Mouse (Mus musculus): ENCODE measurements around the gene Magi2. TPM values are rescaled to one million over a fixed set of nuclear protein-coding genes. Genes with fewer than 3 reads are reported as not detected.
"Not testable (repeated sequence)": the region's sequence is repeated elsewhere in the genome, so short reads cannot be mapped to it uniquely, and the experiment has no call there.

Magi2 gene
- polyA plus RNA-seq, 1 experiment from 2014 or later = 8.4 TPM

DNA sequence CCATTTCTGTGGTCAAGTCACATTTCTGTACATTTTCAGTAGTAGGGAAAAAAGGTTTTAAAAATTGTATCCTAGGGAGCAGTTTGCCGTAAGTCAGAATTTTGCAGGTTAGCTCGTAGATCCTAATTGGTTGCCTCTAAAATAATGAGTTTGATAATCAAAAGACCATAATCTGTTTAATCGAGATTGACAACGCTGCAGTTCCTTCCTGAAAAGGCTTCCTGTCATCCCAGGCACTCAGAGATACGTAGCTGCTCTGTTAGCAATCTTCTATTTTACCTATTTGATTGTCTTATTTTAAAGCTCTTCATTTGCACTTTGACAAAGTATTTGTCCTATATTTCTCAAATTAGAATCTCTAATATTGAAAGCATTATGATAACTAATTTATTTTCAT, 1476.5 kb downstream of the Magi2 start:
- no peaks in the 10 kb centered on the region for H3K36me3 ChIP-seq (ENCODE audit: control insufficient read depth, insufficient read depth, low read length)
- WGBS = 34% methylated on average over 5 of the region's 5 CpGs
- no peaks in the 10 kb centered on the region for H3K4me1 ChIP-seq (ENCODE audit: control insufficient read depth, insufficient read depth, low read length)
- no peaks in the 10 kb centered on the region for H3K27me3 ChIP-seq (replicated peaks; ENCODE audit: control insufficient read depth, insufficient read depth, low read length)
- H3K9me3 ChIP-seq (replicated peaks; ENCODE audit: control insufficient read depth, low read length) = no peaks in the 10 kb centered on the region
- H3K4me3 ChIP-seq (ENCODE audit: low read depth, low read length) = peak overlapping the region; percentile 65
- H3K9ac ChIP-seq (ENCODE audit: low read length) = no peak overlapping the region; the same call in 1 of the 2 replicates
- DNase-seq (ENCODE audit: low spot score) (no peak), ATAC-seq (no peak)
- H3K4me2 ChIP-seq (ENCODE audit: low read length) = peak overlapping the region; percentile 82
- no peak overlapping the region for H3K27ac ChIP-seq (ENCODE audit: low read depth, low read length)

- 91% methylated on average over 13 of the region's 13 CpGs for WGBS
- ATAC-seq = no peak
Measured at GRCm38 (mm10) chr5:20703971-20704575, 1477.2 kb downstream of the Magi2 start.

DNA sequence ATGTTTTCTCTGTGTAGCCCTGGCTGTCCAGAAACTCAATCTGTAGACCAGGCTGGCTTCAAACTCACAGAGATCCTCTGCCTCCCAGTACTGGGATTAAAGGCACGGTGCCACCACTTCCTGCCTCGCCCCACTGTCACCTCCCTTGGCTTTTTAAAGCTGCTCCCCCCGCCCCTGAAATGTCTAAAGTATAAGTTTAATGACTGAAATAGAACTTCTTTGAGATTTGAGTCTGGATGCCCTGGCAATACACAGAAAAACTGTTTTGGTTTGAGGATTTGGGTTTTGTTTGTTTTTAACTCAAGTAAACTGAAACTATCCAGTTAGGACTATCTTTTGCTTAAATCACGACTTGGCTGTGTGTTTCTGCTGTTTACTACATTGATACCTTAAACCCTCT, 1478.0 kb downstream of the Magi2 start:
- H3K4me1 ChIP-seq (ENCODE audit: control insufficient read depth, insufficient read depth, low read length) = no peaks in the 10 kb centered on the region
- H3K27me3 ChIP-seq (replicated peaks; ENCODE audit: control insufficient read depth, insufficient read depth, low read length) = no peaks in the 10 kb centered on the region
- H3K27ac ChIP-seq (ENCODE audit: low read depth, low read length) = no peak overlapping the region
- no peaks in the 10 kb centered on the region for H3K9me3 ChIP-seq (replicated peaks; ENCODE audit: control insufficient read depth, low read length)
- DNase-seq (ENCODE audit: low spot score) (no peak), ATAC-seq (no peak)
- no peaks in the 10 kb centered on the region for H3K36me3 ChIP-seq (ENCODE audit: control insufficient read depth, insufficient read depth, low read length)
- H3K4me3 ChIP-seq (ENCODE audit: low read depth, low read length) = no peak overlapping the region
- WGBS = 59% methylated on average over 4 of the region's 4 CpGs
- H3K9ac ChIP-seq (ENCODE audit: low read length) = no peak overlapping the region
- no peak overlapping the region for H3K4me2 ChIP-seq (ENCODE audit: low read length)

More at GRCm38 (mm10) chr5:20703971-20704575, 1477.2 kb downstream of the Magi2 start:
- no peaks in the 10 kb centered on the region for H3K36me3 ChIP-seq (ENCODE audit: control insufficient read depth, insufficient read depth, low read length)
- H3K27ac ChIP-seq (ENCODE audit: low read depth, low read length) = no peak overlapping the region
- no peak overlapping the region for H3K4me3 ChIP-seq (ENCODE audit: low read depth, low read length)
- no peaks in the 10 kb centered on the region for H3K9me3 ChIP-seq (replicated peaks; ENCODE audit: control insufficient read depth, low read length)
- no peaks in the 10 kb centered on the region for H3K27me3 ChIP-seq (replicated peaks; ENCODE audit: control insufficient read depth, insufficient read depth, low read length)
- no peak overlapping the region for H3K4me2 ChIP-seq (ENCODE audit: low read length)
- no peak for DNase-seq (ENCODE audit: low spot score)
- H3K9ac ChIP-seq (ENCODE audit: low read length) = no peak overlapping the region
- H3K4me1 ChIP-seq (ENCODE audit: control insufficient read depth, insufficient read depth, low read length) = no peaks in the 10 kb centered on the region

DNA sequence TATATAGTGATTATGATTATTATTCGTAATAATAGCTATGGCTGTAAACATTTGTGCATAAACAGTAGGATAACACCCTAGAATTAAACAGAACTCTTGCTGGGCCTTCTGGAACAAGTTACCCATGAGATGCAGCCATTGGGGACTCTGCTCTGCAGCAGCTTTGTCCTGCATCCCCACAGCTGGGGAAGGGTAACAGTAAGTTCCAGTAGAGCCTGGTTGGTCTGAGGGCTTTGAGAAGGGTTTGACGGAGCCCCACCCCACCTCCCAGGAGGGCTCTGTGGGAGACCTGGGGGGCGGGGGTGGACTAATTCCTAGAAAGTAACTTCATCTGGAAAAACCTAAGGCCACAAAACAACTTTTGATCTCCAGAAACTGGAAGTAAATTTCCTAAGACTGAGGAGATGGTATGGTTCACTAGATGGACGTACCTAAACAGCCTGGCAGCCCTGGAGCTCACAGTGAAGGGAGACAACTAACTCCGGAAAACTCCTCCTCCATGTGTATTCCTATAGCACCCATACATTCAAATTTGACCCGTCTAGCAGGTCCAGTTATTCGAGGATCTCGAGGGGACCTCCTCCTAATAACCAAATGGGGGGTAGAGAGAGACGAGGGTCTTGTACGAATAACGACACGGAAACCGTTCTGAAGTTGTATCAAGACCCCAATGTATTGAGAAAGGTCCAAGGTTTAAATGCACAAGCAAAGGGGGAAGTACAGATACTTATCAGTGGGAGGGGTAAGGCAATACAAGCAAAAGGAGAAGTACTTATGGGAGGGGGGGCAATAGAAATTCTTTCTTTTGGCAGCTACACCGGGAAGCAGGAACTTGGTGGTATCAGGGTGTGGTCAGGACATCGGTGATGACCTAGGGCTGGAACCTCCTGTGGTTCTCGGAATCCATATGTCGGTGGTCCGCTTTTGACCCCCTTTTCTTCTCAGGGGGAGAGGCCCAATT, 1479.8 kb downstream of the Magi2 start:
- H3K9me3 ChIP-seq (replicated peaks; ENCODE audit: control insufficient read depth, low read length); H3K4me3 ChIP-seq (ENCODE audit: low read depth, low read length); H3K4me1 ChIP-seq (ENCODE audit: control insufficient read depth, insufficient read depth, low read length); H3K4me2 ChIP-seq (ENCODE audit: low read length); H3K9ac ChIP-seq (ENCODE audit: low read length); H3K36me3 ChIP-seq (ENCODE audit: control insufficient read depth, insufficient read depth, low read length); H3K27ac ChIP-seq (ENCODE audit: low read depth, low read length); DNase-seq (ENCODE audit: low spot score); H3K27me3 ChIP-seq (replicated peaks; ENCODE audit: control insufficient read depth, insufficient read depth, low read length); ATAC-seq: not testable (repeated sequence)
- WGBS = 89% methylated on average over 9 of the region's 18 CpGs

DNA sequence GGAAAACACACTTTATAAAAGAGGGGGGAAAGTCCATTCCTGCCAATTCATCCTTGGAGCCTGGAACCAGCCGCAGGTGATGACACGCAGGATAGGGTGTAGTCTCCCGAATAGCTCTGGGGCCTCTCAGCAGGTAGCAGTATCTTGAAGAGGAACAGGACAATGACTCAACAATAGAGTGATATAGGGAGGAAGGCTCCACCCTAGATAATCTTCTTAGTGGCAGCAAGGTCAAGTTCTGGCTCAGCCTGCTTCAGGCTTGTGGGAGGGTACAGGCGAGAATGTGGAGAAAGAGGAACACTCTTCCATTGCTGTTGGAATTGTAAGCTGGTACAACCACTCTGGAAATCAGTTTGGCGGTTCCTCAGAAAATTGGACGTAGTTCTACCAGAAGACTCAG, 1484.0 kb downstream of the Magi2 start:
- H3K9ac ChIP-seq (ENCODE audit: low read length); H3K4me3 ChIP-seq (ENCODE audit: low read depth, low read length); H3K4me1 ChIP-seq (ENCODE audit: control insufficient read depth, insufficient read depth, low read length); ATAC-seq; H3K36me3 ChIP-seq (ENCODE audit: control insufficient read depth, insufficient read depth, low read length); DNase-seq (ENCODE audit: low spot score); H3K9me3 ChIP-seq (replicated peaks; ENCODE audit: control insufficient read depth, low read length); H3K27ac ChIP-seq (ENCODE audit: low read depth, low read length); H3K27me3 ChIP-seq (replicated peaks; ENCODE audit: control insufficient read depth, insufficient read depth, low read length); H3K4me2 ChIP-seq (ENCODE audit: low read length): not testable (repeated sequence)
- 88% methylated on average over 6 of the region's 6 CpGs for WGBS

DNA sequence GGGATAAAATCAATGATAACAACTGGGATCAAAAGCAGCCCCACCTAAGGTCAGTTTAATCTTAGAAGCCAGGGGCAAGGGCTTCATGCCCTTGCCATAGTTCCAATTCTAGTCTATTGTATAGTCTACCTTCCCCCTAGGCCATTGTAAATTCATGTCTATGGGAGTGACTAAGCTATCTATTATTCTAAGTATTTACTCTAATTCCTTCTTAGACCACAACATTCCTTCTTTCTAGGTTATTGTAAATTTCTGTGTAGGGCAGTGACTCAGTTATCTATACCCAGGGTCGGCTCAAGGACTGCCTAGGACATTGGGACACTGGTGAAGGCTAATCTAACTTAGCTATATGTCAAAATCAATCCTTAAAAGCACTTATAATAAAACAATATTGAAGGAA, 1487.8 kb downstream of the Magi2 start:
- H3K36me3 ChIP-seq (ENCODE audit: control insufficient read depth, insufficient read depth, low read length); H3K9ac ChIP-seq (ENCODE audit: low read length): not testable (repeated sequence)
- WGBS = 93% methylated on average over 1 of the region's 1 CpGs

DNA sequence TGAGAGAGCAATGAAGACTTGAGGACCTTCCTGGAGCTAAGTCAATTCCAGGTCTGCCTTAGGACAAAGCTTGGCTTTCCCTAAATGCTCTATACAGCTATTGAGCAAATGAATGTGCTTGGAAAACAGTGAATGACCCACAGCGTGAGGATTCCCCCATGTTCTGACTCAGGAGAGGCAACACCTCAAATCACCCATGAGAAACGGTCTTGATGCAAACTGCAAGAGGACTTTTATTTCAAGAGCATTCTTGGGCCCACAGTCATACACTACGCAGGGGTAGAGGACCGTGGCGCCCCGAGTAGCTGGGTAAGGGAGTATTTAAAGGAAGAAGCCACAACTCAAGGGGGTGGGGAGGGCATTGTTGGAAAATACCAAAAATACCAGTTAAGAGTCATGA, 1489.1 kb downstream of the Magi2 start:
- not testable (repeated sequence) for H3K4me1 ChIP-seq (ENCODE audit: control insufficient read depth, insufficient read depth, low read length); H3K27me3 ChIP-seq (replicated peaks; ENCODE audit: control insufficient read depth, insufficient read depth, low read length); H3K27ac ChIP-seq (ENCODE audit: low read depth, low read length); H3K36me3 ChIP-seq (ENCODE audit: control insufficient read depth, insufficient read depth, low read length); H3K4me3 ChIP-seq (ENCODE audit: low read depth, low read length); H3K4me2 ChIP-seq (ENCODE audit: low read length); H3K9me3 ChIP-seq (replicated peaks; ENCODE audit: control insufficient read depth, low read length); ATAC-seq; H3K9ac ChIP-seq (ENCODE audit: low read length); DNase-seq (ENCODE audit: low spot score)
- 94% methylated on average over 6 of the region's 6 CpGs for WGBS

More for the DNA sequence above, 1487.8 kb downstream of the Magi2 start:
- not testable (repeated sequence) for ATAC-seq; DNase-seq (ENCODE audit: low spot score); H3K4me2 ChIP-seq (ENCODE audit: low read length); H3K4me1 ChIP-seq (ENCODE audit: control insufficient read depth, insufficient read depth, low read length); H3K4me3 ChIP-seq (ENCODE audit: low read depth, low read length); H3K27ac ChIP-seq (ENCODE audit: low read depth, low read length); H3K9me3 ChIP-seq (replicated peaks; ENCODE audit: control insufficient read depth, low read length); H3K27me3 ChIP-seq (replicated peaks; ENCODE audit: control insufficient read depth, insufficient read depth, low read length)

DNA sequence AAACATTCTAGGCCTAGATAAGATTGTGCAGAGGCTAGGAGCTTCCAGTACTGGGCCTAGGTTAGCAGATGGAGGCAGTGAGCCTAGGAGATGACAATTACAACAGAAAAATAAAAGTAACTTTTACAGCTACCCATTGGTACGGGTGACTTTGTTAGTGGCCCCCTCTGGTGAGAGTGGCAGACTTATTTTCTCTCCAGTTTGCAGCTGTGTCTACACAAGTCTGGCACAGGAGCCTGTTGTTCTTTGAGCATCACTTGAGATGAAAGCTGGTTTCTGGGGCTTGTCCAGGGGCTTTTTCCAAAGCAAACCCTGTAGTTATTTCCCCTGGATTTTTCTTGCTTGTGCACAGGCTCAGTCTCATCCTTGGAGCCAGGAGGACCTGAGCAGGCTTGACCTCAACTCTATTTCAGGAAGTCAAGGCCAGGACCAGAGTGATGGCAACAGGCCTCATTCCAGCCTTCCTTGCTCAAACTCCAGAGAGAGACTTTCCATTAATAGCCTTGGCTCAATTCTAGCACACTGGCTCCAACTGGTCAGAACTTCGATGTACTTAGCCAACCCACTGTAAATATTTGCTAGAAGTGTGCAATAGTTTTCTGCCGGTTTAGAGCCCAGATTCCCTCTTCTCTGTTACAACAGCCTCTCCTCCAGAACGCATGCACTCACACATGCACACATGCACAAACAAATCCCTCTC, 1493.5 kb downstream of the Magi2 start:
- no peak for ATAC-seq
- no peaks in the 10 kb centered on the region for H3K36me3 ChIP-seq (ENCODE audit: control insufficient read depth, insufficient read depth, low read length)
- no peak for DNase-seq (ENCODE audit: low spot score)
- H3K9me3 ChIP-seq (replicated peaks; ENCODE audit: control insufficient read depth, low read length) = no peaks in the 10 kb centered on the region
- H3K27me3 ChIP-seq (replicated peaks; ENCODE audit: control insufficient read depth, insufficient read depth, low read length) = no peaks in the 10 kb centered on the region
- no peak overlapping the region for H3K27ac ChIP-seq (ENCODE audit: low read depth, low read length)
- no peak overlapping the region for H3K4me3 ChIP-seq (ENCODE audit: low read depth, low read length)
- no peak overlapping the region for H3K4me2 ChIP-seq (ENCODE audit: low read length)
- H3K9ac ChIP-seq (ENCODE audit: low read length) = no peak overlapping the region
- 88% methylated on average over 4 of the region's 4 CpGs for WGBS
- H3K4me1 ChIP-seq (ENCODE audit: control insufficient read depth, insufficient read depth, low read length) = no peaks in the 10 kb centered on the region
